Mouse (Mus musculus) neural tube, embryonic 13.5 days (tissue): ENCODE results near the gene Lrrc14b. TPM values are rescaled to one million over a fixed set of nuclear protein-coding genes. Genes with fewer than 3 reads are reported as not detected.

Experiments used
- ATAC-seq: fragments of 200-750 bp; cut with Nextera tagmentation; 2 replicates; pipeline ENCODE4 v1.8.0; 2017; ENCODE audit warnings: low read depth, mild to moderate bottlenecking, moderate TSS enrichment, moderate library complexity
- H3K27ac ChIP-seq: fragments of 300-500 bp; sonication (generic); replicated peaks from 2 replicates; pipeline ENCODE4 v1.5.1; 2015; ENCODE audit warnings: moderate library complexity, mild to moderate bottlenecking, inconsistent platforms
- H3K27me3 ChIP-seq: fragments of 300-500 bp; sonication (generic); 2 replicates; pipeline ENCODE4 v1.6.1; 2015; ENCODE audit warnings: mild to moderate bottlenecking, inconsistent platforms
- H3K36me3 ChIP-seq: fragments of 300-500 bp; sonication (generic); 2 replicates; pipeline ENCODE4 v1.6.1; 2015; ENCODE audit warnings: mild to moderate bottlenecking, inconsistent platforms
- H3K4me1 ChIP-seq: fragments of 300-500 bp; sonication (generic); replicated peaks from 2 replicates; pipeline ENCODE4 v1.6.1; 2015; ENCODE audit warnings: inconsistent platforms
- H3K4me2 ChIP-seq: fragments of 300-500 bp; sonication (generic); 2 replicates; pipeline ENCODE4 v1.6.1; 2015; ENCODE audit warnings: inconsistent platforms, mild to moderate bottlenecking, moderate library complexity
- H3K4me3 ChIP-seq: fragments of 300-500 bp; sonication (generic); 2 replicates; pipeline ENCODE4 v1.5.1; 2015; ENCODE audit warnings: mild to moderate bottlenecking, inconsistent platforms
- H3K9ac ChIP-seq: fragments of 300-500 bp; sonication (generic); 2 replicates; pipeline ENCODE4 v1.6.1; 2015; ENCODE audit warnings: moderate library complexity, mild to moderate bottlenecking, inconsistent platforms
- H3K9me3 ChIP-seq: fragments of 300-500 bp; sonication (generic); 2 replicates; pipeline ENCODE4 v1.6.1; 2016; ENCODE audit warnings: inconsistent platforms
- WGBS: fragments of 180-500 bp; shearing (Covaris S2); methylation state at CpG from one replicate; pipeline ENCODE4 v1.1.7; 2015; 5-methylcytosine and 5-hydroxymethylcytosine counted together
- polyA plus RNA-seq: library from polyadenylated mRNA; unstranded; fragments of >200 nt; fragmentation: Nextera tagmentation; extraction: Ambion mirVana; gene quantifications from 2 replicates; pipeline ENCODE4 v1.2.1, GENCODE M21; 2015

The Lrrc14b gene
- not detected in 2 replicates for polyA plus RNA-seq

GRCm38 (mm10) chr13:74363859-74364235 lies at the start of gene Lrrc14b:
Gene Lrrc14b (minus strand): TSS chr13:74364005.
- H3K4me2 ChIP-seq, result no peak within 1 kb of the TSS
- peaks cover 47% of the 10 kb centered on the region for H3K36me3 ChIP-seq
- no peaks in the 10 kb centered on the region for H3K4me1 ChIP-seq
- H3K9ac ChIP-seq, result no peak within 1 kb of the TSS
- no peaks in the 10 kb centered on the region for H3K9me3 ChIP-seq
- WGBS, result 84% methylated on average over 8 of the region's 8 CpGs
- H3K27me3 ChIP-seq, result no peaks in the 10 kb centered on the region
- ATAC-seq, result no peak
- no peak within 1 kb of the TSS for H3K27ac ChIP-seq
- no peak within 1 kb of the TSS for H3K4me3 ChIP-seq

- Histone ChIP-seq H3K36me3 (no peaks in the 10 kb centered on the region), H3K4me1 (no peaks in the 10 kb centered on the region), H3K9ac (no peak within 1 kb of the TSS), H3K27me3 (no peaks in the 10 kb centered on the region; the same call in 1 of the 2 replicates), H3K9me3 (no peaks in the 10 kb centered on the region), H3K27ac (no peak within 1 kb of the TSS), H3K4me3 (no peak within 1 kb of the TSS), H3K4me2 (peak within 1 kb of the TSS; percentile 28; the same call in 1 of the 2 replicates)
- 7% methylated on average over 11 of the region's 11 CpGs for WGBS
- ATAC-seq, result no peak
Observed at GRCm38 (mm10) chr13:74399298-74399839, 35.6 kb upstream of the Lrrc14b start, which contains the start of gene Ftl1-ps1. Gene Ftl1-ps1 (plus strand): TSS chr13:74399694.

- 81% methylated on average over 2 of the region's 2 CpGs for WGBS
- Histone ChIP-seq H3K9me3 (no peaks in the 10 kb centered on the region), H3K4me3 (no peak overlapping the region), H3K27me3 (no peaks in the 10 kb centered on the region; the same call in 1 of the 2 replicates), H3K4me1 (peaks cover 10% of the 10 kb centered on the region), H3K36me3 (no peaks in the 10 kb centered on the region), H3K27ac (no peak overlapping the region), H3K4me2 (no peak overlapping the region), H3K9ac (no peak overlapping the region)
- peak; percentile 57; the same call in 1 of the 2 replicates for ATAC-seq
Observed at GRCm38 (mm10) chr13:74391156-74391555, 27.4 kb upstream of the Lrrc14b start.

GRCm38 (mm10) chr13:74390371-74390990 lies 26.7 kb upstream of the Lrrc14b start, which contains the start of gene Zfp72:
Gene Zfp72 (minus strand): TSS chr13:74390836.
- H3K4me1 ChIP-seq, result peaks cover 10% of the 10 kb centered on the region
- peak within 1 kb of the TSS; percentile 68 for H3K4me2 ChIP-seq
- peak within 1 kb of the TSS; percentile 74 for H3K9ac ChIP-seq
- no peaks in the 10 kb centered on the region for H3K9me3 ChIP-seq
- H3K27me3 ChIP-seq, result no peaks in the 10 kb centered on the region; the same call in 1 of the 2 replicates
- ATAC-seq, result peak; percentile 95
- H3K36me3 ChIP-seq, result no peaks in the 10 kb centered on the region
- H3K4me3 ChIP-seq, result peak within 1 kb of the TSS; percentile 60
- H3K27ac ChIP-seq, result no peak within 1 kb of the TSS
- 2% methylated on average over 14 of the region's 14 CpGs for WGBS

DNA sequence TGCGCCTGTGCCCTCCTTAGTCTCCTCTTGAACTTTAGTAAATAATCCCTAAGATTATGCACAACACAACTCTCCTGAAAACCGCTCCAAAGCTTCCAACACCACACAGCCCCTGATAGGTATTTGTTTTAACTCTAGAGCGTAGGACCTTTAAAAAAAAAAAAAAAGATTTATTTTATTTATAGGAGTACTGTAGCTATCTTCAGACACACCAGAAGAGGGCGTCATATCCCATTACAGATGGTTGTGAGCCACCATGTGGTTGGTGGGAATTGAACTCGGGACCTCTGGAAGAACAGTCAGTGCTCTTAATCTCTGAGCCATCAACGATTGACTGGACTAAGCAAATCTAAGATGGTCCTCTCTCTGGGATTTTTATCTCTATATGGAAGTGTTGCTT lies 25.9 kb upstream of the Lrrc14b start:
- Histone ChIP-seq H3K4me3 (peak overlapping the region; percentile 60), H3K36me3 (no peaks in the 10 kb centered on the region)
- 66% methylated on average over 6 of the region's 6 CpGs for WGBS

DNA sequence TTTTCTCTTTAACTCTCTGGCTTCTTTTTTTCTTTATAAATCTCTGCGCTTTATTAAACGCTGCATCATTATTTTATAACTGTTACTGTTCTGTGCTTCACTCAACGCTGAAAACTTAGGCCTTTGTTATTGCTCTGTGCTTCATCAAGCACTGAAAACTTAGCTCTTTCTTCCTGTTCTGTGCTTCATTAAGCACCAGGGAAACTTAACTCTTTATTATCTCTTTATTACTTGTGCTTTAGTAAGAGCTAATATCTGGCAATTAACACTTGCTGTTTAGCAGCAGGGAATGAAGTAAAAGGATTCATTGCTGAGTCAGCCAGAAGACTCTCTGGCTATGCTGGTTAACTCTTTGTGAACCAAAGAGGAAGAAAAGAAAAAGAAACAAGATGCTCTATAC lies 18.5 kb upstream of the Lrrc14b start:
- H3K9me3 ChIP-seq, result no peaks in the 10 kb centered on the region
- H3K36me3 ChIP-seq, result no peaks in the 10 kb centered on the region
- WGBS, result 15% methylated on average over 3 of the region's 3 CpGs
- no peak overlapping the region for H3K4me3 ChIP-seq
- H3K27me3 ChIP-seq, result no peaks in the 10 kb centered on the region
- H3K27ac ChIP-seq, result 0 out of 2 replicates have a peak overlapping the region, but pooled peaks have one; percentile 14
- H3K9ac ChIP-seq, result no peak overlapping the region
- H3K4me1 ChIP-seq, result peaks cover 18% of the 10 kb centered on the region
- no peak overlapping the region for H3K4me2 ChIP-seq
- ATAC-seq, result peak; percentile 71

More for the DNA sequence above, 25.9 kb upstream of the Lrrc14b start:
- no peaks in the 10 kb centered on the region for H3K9me3 ChIP-seq
- peak overlapping the region; percentile 68 for H3K4me2 ChIP-seq
- H3K4me1 ChIP-seq, result peaks cover 10% of the 10 kb centered on the region
- 0 out of 2 replicates have a peak overlapping the region, but pooled peaks have one; percentile 74 for H3K9ac ChIP-seq
- peak; percentile 13; the same call in 1 of the 2 replicates for ATAC-seq
- H3K27me3 ChIP-seq, result no peaks in the 10 kb centered on the region
- H3K27ac ChIP-seq, result no peak overlapping the region

DNA sequence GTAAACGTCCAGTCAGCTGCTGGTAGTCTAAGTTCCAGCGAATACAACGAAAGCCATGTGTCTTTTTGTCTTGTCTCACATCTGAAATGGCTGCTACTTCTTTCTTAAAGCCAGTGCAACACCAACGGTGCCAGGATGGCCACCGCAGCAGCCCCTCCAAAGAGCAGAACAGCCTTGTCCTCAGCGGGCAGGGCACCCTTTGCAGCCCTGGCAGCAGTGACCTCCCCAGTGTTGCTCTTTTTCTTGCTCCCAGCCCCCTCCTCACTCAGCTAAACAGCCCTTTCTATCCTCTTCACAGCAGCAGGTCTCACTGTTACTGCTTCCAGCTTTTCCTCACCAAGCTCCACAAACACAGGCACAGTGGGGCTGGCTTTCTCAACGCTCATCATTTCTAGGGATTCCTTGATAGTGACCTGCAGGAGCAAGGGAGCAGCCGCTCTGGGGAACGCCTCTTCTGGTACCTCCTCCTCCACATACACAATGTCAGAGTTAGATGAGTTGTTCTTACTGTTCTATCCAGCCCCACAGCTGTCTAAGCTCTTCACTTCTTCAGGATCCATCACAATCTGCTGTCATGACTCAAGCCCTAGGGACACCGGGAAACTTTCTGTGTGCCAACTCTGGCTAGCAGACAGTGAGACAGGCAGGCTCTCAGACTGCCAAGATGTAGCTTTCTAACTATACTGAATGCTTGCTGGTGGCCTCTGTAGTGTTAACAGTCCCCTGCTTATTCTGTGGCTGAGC lies 17.9 kb upstream of the Lrrc14b start:
- H3K36me3 ChIP-seq, result no peaks in the 10 kb centered on the region
- peak overlapping the region; percentile 14; the same call in 1 of the 2 replicates for H3K27ac ChIP-seq
- H3K9me3 ChIP-seq, result no peaks in the 10 kb centered on the region
- H3K4me3 ChIP-seq, result no peak overlapping the region
- H3K4me2 ChIP-seq, result peak overlapping the region; percentile 18; the same call in 1 of the 2 replicates
- no peak overlapping the region for H3K9ac ChIP-seq
- peaks cover 18% of the 10 kb centered on the region for H3K4me1 ChIP-seq
- H3K27me3 ChIP-seq, result no peaks in the 10 kb centered on the region
- peak; percentile 60; the same call in 1 of the 2 replicates for ATAC-seq
- WGBS, result 41% methylated on average over 10 of the region's 10 CpGs

DNA sequence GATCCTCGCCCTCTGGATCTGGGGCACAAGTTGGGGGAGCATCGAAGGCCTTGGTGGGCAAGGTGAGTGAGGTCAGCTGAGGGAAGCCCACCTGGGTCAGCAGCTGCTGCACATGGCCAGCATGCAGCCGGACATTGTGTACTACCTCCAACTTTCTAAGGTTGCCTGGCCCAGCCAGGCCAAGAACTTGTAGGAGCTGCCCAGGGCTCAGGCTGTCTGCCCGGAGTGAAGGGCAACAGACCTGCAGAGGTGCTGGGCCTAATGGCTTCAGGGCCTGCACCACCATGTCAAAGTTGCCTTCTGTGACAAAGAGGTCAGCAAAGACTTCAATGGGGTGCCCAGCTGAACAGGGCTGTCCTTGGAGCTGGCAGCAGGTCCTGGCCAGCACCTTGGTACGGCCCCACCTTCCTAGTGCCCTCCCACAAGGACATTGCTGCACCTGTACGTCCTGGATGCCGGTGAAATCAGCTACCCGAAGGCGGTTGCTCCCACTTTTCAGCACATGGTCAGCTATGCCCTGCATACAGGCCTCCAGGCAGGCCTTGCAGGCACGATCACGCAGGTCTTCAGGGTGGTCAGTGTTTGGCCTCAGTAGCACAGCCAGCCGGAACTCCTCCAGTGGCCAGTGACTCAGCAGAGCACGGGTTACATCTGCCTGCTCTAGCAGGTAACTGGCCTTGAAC lies 488 bp downstream of the Lrrc14b start:
- no peak for ATAC-seq
- Histone ChIP-seq H3K27ac (no peak overlapping the region), H3K4me1 (no peaks in the 10 kb centered on the region), H3K9ac (no peak overlapping the region), H3K4me3 (no peak overlapping the region), H3K4me2 (no peak overlapping the region), H3K9me3 (no peaks in the 10 kb centered on the region), H3K36me3 (peaks cover 52% of the 10 kb centered on the region), H3K27me3 (no peaks in the 10 kb centered on the region)
- 94% methylated on average over 13 of the region's 13 CpGs for WGBS

GRCm38 (mm10) chr13:74362218-74362617 lies 1.6 kb downstream of the Lrrc14b start:
- 75% methylated on average over 2 of the region's 2 CpGs for WGBS
- Histone ChIP-seq H3K4me3 (no peak overlapping the region), H3K9me3 (no peaks in the 10 kb centered on the region), H3K9ac (no peak overlapping the region), H3K36me3 (peaks cover 63% of the 10 kb centered on the region), H3K4me2 (no peak overlapping the region), H3K27me3 (no peaks in the 10 kb centered on the region), H3K27ac (no peak overlapping the region), H3K4me1 (no peaks in the 10 kb centered on the region)
- ATAC-seq, result no peak

DNA sequence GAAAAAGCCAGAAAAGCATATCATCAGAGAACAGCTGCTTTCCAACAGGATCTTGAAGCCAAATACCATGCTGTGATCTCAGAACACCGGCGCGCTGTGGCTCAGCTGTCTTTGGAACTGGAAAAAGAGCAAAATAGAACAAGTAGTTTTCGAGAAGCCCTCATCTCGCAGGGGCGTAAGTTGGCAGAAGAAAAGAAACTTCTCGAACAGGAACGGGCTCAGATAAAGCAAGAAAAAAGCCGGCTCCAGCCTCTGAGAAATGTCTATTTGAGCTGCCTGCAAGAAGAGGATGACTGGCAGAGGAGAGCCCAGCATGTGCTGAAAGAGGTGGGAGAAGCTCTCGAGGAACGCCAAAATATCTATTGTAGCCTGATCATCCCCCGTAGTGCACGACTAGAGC lies 7.3 kb downstream of the Lrrc14b start:
- Histone ChIP-seq H3K4me2 (no peak overlapping the region), H3K27me3 (no peaks in the 10 kb centered on the region), H3K4me3 (no peak overlapping the region), H3K9me3 (no peaks in the 10 kb centered on the region), H3K9ac (no peak overlapping the region), H3K36me3 (peaks cover 81% of the 10 kb centered on the region), H3K4me1 (no peaks in the 10 kb centered on the region), H3K27ac (no peak overlapping the region)
- no peak for ATAC-seq
- WGBS, result 94% methylated on average over 13 of the region's 13 CpGs

DNA sequence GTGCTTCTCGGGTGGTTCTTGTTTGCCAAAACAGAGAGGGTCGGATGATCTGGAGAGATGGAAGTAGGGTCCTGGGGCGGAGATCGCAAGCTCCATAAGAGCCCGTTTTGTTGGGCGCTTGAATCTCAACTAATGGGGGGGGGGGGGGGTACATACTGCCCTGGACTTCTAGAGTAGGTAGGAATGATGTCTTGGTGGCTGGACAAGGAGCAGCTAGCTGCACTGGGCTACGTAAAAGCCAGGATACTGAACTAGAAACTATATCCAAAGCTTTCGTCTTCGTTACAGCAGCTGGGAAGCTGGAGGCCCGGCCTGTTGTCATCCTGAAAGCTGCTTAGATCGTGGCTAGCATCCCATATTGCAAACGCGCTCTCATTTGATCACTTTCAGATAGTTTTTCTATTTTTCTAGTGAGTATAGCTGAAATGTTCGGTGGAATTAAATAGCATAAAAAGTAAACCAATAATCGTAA lies 13.3 kb downstream of the Lrrc14b start:
- no peaks in the 10 kb centered on the region for H3K27me3 ChIP-seq
- 2% methylated on average over 15 of the region's 15 CpGs for WGBS
- H3K27ac ChIP-seq, result peak overlapping the region; percentile 71
- H3K4me3 ChIP-seq, result peak overlapping the region; percentile 69
- peak overlapping the region; percentile 54 for H3K4me2 ChIP-seq
- peaks cover 23% of the 10 kb centered on the region for H3K36me3 ChIP-seq
- H3K9ac ChIP-seq, result peak overlapping the region; percentile 82
- peak; percentile 70 for ATAC-seq
- peaks cover 26% of the 10 kb centered on the region for H3K4me1 ChIP-seq
- no peaks in the 10 kb centered on the region for H3K9me3 ChIP-seq
